Mouse (Mus musculus) frontal cortex, postnatal 14 days (tissue): ENCODE measurements around the gene Plekhm2.

ENCODE experiments used
- DNase-seq, 2 experiments: peaks; one replicate each; pipeline ENCODE4 v3.0.0; 2022; ENCODE audit warnings: low spot score in 2 of 2

The Plekhm2 gene

GRCm38 (mm10) chr4:141605421-141605820, 59.3 kb downstream of the Plekhm2 start:
- no peak for DNase-seq

- DNase-seq = no peak
These were observed 60.2 kb downstream of the Plekhm2 start for GRCm38 (mm10) chr4:141604493-141604892.

- no peak for DNase-seq
These were observed 60.8 kb downstream of the Plekhm2 start for GRCm38 (mm10) chr4:141603921-141604320.

- no peak for DNase-seq
These were observed 62.0 kb downstream of the Plekhm2 start for GRCm38 (mm10) chr4:141602523-141603223.

GRCm38 (mm10) chr4:141601148-141601862, 63.4 kb downstream of the Plekhm2 start:
- no peak for DNase-seq

- DNase-seq = no peak
These were observed 64.3 kb downstream of the Plekhm2 start for GRCm38 (mm10) chr4:141600364-141600763.

GRCm38 (mm10) chr4:141599251-141600141, 65.2 kb downstream of the Plekhm2 start:
- no peak for DNase-seq

DNA sequence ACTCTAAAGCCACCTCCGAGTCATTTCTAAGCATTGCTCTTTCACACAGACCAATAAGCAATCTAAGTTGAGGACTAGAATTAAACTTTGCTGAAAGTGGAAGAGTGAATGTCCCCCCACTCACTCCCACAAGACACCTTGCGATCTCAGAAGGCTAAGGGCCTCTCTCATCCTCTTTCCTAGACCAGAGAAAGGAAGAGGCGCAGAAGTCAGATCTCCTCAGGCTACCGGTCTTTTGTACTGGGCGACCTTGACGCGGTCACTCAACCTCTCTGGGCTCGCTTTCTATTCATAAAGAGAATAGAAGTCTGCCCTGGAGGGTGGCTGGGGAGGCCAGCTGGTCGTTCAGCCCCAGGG, 65.8 kb downstream of the Plekhm2 start:
- DNase-seq = no peak

DNA sequence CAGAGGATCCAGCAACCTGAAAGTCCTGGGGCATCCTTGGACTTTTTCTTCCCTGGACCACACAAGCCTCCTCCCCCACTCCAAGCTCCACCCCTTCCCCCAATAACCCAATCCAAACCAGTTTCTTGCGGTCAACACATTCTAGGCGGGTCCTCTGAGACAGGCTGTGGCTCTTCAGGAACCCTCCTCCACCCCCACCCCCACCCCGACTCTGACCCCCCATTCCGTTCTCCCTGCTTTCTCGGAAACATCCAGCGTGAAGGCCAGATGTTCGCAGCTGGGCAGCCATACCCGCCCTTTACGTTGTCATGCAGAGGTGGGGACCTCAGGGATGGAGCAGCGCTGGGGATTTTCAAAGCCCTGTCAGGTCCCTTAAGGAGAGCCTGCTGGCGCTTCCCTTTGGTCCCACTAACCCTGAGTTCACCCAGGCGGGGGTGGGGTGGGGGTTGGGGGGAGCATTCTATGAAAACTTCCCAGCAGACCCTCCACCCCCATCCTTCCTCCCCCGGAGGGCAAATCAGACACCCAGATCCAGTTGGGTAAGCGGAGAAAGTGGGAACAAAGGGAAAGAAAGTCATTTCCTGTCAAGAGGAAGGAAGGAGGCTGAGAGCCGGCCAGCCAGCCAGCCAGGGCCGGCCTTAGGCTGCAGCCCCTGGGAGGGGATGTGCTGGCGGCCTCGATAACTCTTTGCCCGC, 66.4 kb downstream of the Plekhm2 start:
- no peak for DNase-seq

DNA sequence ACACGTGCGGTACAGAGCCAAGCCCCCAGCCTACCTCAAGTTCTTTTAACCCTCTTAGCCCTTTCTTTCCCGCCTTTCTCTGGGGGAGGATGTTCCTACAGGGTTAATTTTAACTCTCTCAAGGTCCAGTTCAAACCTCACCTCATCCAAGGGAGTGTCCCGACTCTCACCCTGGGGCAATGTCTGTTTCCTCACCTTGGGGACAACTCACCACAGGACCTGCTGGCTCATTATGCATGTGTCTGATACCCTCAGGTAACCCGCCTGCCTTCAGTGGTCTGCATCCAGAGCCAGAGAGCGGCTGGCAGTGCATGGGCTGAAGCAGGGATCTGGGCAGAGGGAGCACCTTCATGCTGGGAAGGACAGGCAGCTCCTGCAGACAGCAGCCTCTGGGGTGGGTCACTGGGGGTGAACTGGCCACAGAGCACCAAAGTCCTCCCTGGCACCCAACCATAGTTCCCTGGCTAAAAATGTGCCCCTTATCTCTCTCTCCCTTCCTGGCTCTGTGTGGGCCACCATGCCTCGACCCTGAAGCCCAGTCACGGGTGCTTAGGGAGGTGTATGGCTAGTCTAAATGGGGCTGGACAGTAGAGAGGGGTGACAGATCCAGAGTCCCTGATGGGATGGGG, 67.9 kb downstream of the Plekhm2 start:
- DNase-seq = no peak

DNA sequence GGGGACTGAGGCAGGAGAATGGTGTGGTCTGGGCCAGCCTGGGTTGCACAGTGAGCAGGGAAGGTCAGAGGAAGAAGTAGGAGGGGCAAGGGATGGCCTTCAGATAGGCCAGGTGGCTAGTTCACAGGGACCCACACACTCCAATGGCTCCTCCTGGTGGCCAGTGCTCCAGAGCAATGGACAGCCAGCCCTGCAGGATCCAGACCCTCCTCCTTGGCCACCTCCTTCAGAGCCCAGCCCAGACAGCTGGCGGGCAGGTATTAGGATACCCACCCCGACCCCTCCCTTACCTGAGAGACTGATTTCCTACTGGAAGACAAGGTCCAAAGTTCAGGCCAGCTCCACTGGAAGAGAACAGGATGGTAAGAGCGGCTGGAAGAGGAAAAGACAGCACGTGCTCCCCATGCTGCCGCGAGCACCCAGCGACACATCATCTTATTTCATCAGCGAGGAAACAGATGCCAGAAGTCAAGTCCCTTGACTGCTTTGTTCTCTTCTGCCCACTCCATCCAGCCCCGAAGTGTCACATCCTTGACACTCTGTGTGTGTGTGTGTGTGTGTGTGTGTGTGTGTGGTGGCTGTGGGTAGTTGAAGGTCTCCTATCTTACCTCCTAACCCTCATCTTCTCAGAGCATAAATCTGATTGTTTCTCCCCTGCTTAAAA, 69.0 kb downstream of the Plekhm2 start:
- DNase-seq = no peak

GRCm38 (mm10) chr4:141595138-141595537, 69.6 kb downstream of the Plekhm2 start:
- no peak for DNase-seq

DNA sequence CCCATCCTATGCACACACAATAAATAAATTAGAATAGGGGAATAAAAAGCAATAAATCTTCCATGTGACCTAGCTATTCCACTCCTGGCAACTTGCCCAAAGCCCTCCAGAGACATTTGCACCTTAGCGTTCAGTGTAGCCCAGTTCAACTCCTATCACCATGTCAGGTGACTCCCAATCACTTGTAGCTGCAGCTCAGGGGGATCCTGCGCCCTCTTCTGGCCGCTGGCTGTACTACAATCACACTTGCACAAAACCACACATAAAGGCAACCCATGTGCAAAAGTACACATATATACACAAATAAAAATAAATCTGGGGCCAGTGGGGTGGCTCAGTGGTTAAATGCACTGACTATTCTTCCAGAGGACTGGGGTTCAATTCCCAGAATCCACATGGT, 73.2 kb downstream of the Plekhm2 start:
- no peak for DNase-seq

- DNase-seq = no peak
These were observed 80.8 kb downstream of the Plekhm2 start for GRCm38 (mm10) chr4:141583919-141584318.

DNA sequence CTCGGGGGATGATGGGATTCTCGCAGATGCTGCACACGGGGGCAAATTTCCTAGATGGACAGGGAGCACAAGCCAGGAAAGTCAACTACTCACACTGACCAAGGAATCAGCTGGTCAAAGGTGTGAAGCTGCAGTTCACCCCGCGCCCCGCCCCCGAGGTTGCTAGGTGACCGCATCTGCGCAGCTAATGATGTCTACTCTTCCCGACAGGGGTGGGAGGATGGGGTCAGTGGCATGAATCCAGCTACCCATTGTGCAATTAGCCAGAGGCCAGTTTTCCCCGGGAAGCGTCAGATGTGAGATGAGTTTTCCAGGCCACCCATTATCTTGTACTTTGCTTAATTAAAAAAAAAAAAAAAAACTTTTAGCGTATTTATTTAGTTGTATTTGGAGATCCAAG, 83.6 kb downstream of the Plekhm2 start:
- no peak for DNase-seq

DNA sequence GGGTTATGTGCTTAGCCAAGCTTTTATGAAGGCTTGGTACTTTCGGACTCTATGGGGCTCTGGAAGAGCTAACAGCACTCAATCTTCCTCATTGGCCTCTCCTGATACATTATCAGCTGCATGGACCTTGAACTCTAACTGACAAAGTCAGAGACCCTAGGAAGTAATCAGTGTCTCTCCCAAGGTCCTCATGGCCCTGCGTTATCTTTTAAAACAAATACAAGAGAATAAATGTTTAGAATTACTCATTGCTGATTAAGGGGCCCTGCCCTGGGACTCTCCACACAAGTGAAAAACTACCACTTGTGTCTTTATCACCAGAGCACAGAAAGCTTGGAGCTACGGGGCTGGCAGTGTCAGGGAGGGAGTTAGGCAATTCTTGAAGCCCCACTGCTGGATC, 85.9 kb downstream of the Plekhm2 start:
- DNase-seq = no peak

- DNase-seq = no peak
These were observed 87.8 kb downstream of the Plekhm2 start for GRCm38 (mm10) chr4:141576877-141577276.

- no peak for DNase-seq
These were observed 88.3 kb downstream of the Plekhm2 start for GRCm38 (mm10) chr4:141576404-141576803.
